Mouse (Mus musculus) right cerebral cortex, postnatal 10 days (tissue): ENCODE results near the gene Hps4.
A peak's percentile ranks its signal among the peaks of the same experiment; 100 is the strongest.
"Not testable (repeated sequence)": the region's sequence is repeated elsewhere in the genome, so short reads cannot be mapped to it uniquely, and the experiment has no call there.

Experiments used
- DNase-seq, 2 experiments: peaks; one replicate each; pipeline ENCODE4 v3.0.0; 2021; ENCODE audit warnings: low spot score in 2 of 2

Hps4 gene

GRCm38 (mm10) chr5:112342463-112343204, at the start of gene Hps4, which contains the start of gene Srrd:
Hps4 (plus strand) TSS chr5:112343083.
Srrd (minus strand) TSS chr5:112343040.
- peak; percentile 92 to 94 for DNase-seq

GRCm38 (mm10) chr5:112293800-112294199, 49.1 kb upstream of the Hps4 start:
- DNase-seq = no peak

GRCm38 (mm10) chr5:112294696-112295095, 48.2 kb upstream of the Hps4 start:
- DNase-seq = no peak

- no peak for DNase-seq
These were observed 47.7 kb upstream of the Hps4 start for GRCm38 (mm10) chr5:112295162-112295561.

- no peak for DNase-seq
These were observed 47.3 kb upstream of the Hps4 start for GRCm38 (mm10) chr5:112295564-112295963.

GRCm38 (mm10) chr5:112296404-112297181, 46.3 kb upstream of the Hps4 start:
- DNase-seq = no peak

GRCm38 (mm10) chr5:112297257-112297656, 45.6 kb upstream of the Hps4 start:
- DNase-seq = no peak

- no peak for DNase-seq
These were observed 44.5 kb upstream of the Hps4 start for GRCm38 (mm10) chr5:112298226-112298988.

GRCm38 (mm10) chr5:112299399-112299798, 43.5 kb upstream of the Hps4 start:
- no peak for DNase-seq

- DNase-seq = no peak
These were observed 42.8 kb upstream of the Hps4 start for GRCm38 (mm10) chr5:112300112-112300511.

GRCm38 (mm10) chr5:112300721-112301308, 42.1 kb upstream of the Hps4 start:
- no peak for DNase-seq

GRCm38 (mm10) chr5:112301694-112302093, 41.2 kb upstream of the Hps4 start:
- DNase-seq = no peak

- DNase-seq = no peak
These were observed 40.6 kb upstream of the Hps4 start for GRCm38 (mm10) chr5:112302310-112302709.

- DNase-seq = no peak
These were observed 37.0 kb upstream of the Hps4 start for GRCm38 (mm10) chr5:112305842-112306241.

- DNase-seq = no peak
These were observed 29.5 kb upstream of the Hps4 start for GRCm38 (mm10) chr5:112313222-112313885.

GRCm38 (mm10) chr5:112316468-112316867, 26.4 kb upstream of the Hps4 start:
- no peak for DNase-seq

- no peak for DNase-seq
These were observed 25.6 kb upstream of the Hps4 start for GRCm38 (mm10) chr5:112317328-112317727.

GRCm38 (mm10) chr5:112319343-112319742, 23.5 kb upstream of the Hps4 start:
- not testable (repeated sequence) for DNase-seq

GRCm38 (mm10) chr5:112320379-112320778, 22.5 kb upstream of the Hps4 start:
- peak; percentile 51 to 60 for DNase-seq

GRCm38 (mm10) chr5:112320936-112321335, 21.9 kb upstream of the Hps4 start:
- peak; percentile 90 to 94 for DNase-seq

- no peak for DNase-seq
These were observed 21.5 kb upstream of the Hps4 start for GRCm38 (mm10) chr5:112321376-112321775.
